Mouse (Mus musculus) kidney, embryonic 16.5 days (tissue): Measurements from ENCODE around the gene Sergef. TPM values are rescaled to one million over a fixed set of nuclear protein-coding genes. Genes with fewer than 3 reads are reported as not detected.

Experiments
- ATAC-seq: fragments of 200-750 bp; cut with Nextera tagmentation; 2 replicates; pipeline ENCODE4 v1.8.0; 2017; ENCODE audit warnings: moderate TSS enrichment; ENCODE audit not compliant: low FRiP score, low TSS enrichment
- H3K27ac ChIP-seq: fragments of 300-500 bp; sonication (generic); 2 replicates; pipeline ENCODE4 v1.5.1; 2014; ENCODE audit warnings: low read length
- H3K27me3 ChIP-seq: fragments of 300-500 bp; sonication (generic); 2 replicates; pipeline ENCODE4 v1.6.1; 2014; ENCODE audit warnings: low read length, control low read depth, mixed read lengths; ENCODE audit not compliant: insufficient read depth
- H3K36me3 ChIP-seq: fragments of 300-500 bp; sonication (generic); 2 replicates; pipeline ENCODE4 v1.6.1; 2014; ENCODE audit warnings: low read length, control low read depth, mixed read lengths; ENCODE audit not compliant: insufficient read depth
- H3K4me1 ChIP-seq: fragments of 300-500 bp; sonication (generic); 2 replicates; pipeline ENCODE4 v1.6.1; 2014; ENCODE audit warnings: low read length, control low read depth, mixed read lengths; ENCODE audit not compliant: insufficient read depth
- H3K4me2 ChIP-seq: fragments of 300-500 bp; sonication (generic); replicated peaks from 2 replicates; pipeline ENCODE4 v1.6.1; 2014; ENCODE audit warnings: low read depth, low read length
- H3K4me3 ChIP-seq: fragments of 300-500 bp; sonication (generic); 2 replicates; pipeline ENCODE4 v1.5.1; 2014; ENCODE audit warnings: mild to moderate bottlenecking, low read length
- H3K9ac ChIP-seq: fragments of 300-500 bp; sonication (generic); replicated peaks from 2 replicates; pipeline ENCODE4 v1.6.1; 2014; ENCODE audit warnings: low read length
- H3K9me3 ChIP-seq: fragments of 300-500 bp; sonication (generic); 2 replicates; pipeline ENCODE4 v1.6.1; 2016; ENCODE audit warnings: low read length, control low read depth
- WGBS: fragments of 180-500 bp; shearing (Covaris S2); extraction: QIAGEN DNeasy Blood & Tissue Kit; methylation state at CpG from one replicate; pipeline ENCODE4 v1.1.7; 2014; 5-methylcytosine and 5-hydroxymethylcytosine counted together
- polyA plus RNA-seq: library from polyadenylated mRNA; unstranded; fragments of >200 nt; fragmentation: Nextera tagmentation; extraction: Ambion mirVana; gene quantifications from 2 replicates; pipeline ENCODE4 v1.2.1, GENCODE M21; 2015

Sergef gene
- polyA plus RNA-seq, 1 experiment from 2014 or later, result 14.7 TPM

DNA sequence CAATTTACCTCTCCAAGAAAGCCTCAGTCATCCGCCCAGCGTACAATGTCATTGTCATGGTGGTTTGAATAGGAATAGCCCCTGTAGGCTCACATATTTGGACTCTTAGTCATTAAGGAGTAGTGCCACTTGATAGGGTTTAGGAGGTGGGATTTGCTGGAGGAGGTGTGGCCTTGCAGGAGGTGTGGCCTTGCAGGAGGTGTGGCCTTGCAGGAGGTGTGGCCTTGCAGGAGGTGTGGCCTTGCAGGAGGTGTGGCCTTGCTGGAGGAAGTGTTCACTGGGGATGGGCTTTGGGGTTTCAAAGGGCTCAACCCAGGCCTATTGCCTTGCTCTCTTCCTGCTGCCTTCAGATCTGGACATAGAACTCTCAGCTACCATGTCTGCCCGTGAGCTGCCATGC is 162.2 kb downstream of the Sergef start:
- Histone ChIP-seq H3K4me1 (peaks cover 8% of the 10 kb centered on the region; the same call in 1 of the 2 replicates), H3K36me3 (no peaks in the 10 kb centered on the region), H3K9ac (no peak overlapping the region), H3K4me2 (no peak overlapping the region), H3K9me3 (no peaks in the 10 kb centered on the region), H3K27me3 (no peaks in the 10 kb centered on the region), H3K4me3 (no peak overlapping the region), H3K27ac (no peak overlapping the region)
- no peak for ATAC-seq
- WGBS, result 92% methylated on average over 3 of the region's 3 CpGs

DNA sequence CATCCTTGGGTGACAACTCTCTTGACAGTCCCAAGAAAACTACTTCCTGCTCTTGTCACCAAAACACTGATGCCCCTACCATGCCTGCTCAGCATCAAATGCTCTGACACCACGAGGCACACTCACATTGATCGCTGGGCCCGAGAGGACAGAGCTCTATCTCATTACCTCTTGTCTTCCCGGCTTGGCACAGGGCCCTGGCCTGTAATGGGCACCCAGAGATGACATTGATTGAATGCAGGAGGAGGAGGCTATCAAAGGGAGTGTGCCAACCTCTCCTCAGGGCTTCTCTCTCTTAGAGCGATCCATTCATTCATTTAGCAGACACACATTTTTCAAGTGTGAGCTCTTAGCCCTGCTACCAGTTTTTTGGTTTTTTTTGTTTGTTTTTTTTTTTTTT is 164.1 kb downstream of the Sergef start:
- no peak overlapping the region for H3K4me3 ChIP-seq
- no peaks in the 10 kb centered on the region for H3K27me3 ChIP-seq
- 67% methylated on average over 5 of the region's 5 CpGs for WGBS
- no peak overlapping the region for H3K27ac ChIP-seq
- H3K4me2 ChIP-seq, result no peak overlapping the region
- no peak overlapping the region for H3K9ac ChIP-seq
- ATAC-seq, result no peak
- H3K9me3 ChIP-seq, result no peaks in the 10 kb centered on the region
- peaks cover 8% of the 10 kb centered on the region; the same call in 1 of the 2 replicates for H3K4me1 ChIP-seq
- H3K36me3 ChIP-seq, result no peaks in the 10 kb centered on the region

DNA sequence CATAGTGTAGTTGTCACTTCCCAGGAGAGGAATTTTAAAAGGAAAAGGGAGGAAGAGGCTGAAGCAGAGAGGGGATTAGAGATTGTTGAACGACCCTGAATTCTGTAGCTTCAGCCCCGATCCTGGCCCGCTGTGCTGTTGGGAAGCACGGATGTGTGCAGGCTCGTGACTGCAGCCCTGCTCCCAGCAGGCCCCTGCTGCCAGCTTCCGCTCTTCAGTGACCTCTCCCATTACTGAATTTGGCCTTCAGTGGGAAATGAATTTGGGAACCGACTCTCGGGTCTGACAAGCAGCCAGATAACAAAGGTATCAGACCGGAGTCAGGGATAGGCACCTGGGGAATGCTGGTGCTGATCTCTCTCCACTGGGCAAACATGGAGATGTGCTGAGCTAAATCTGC is 166.5 kb downstream of the Sergef start:
- no peak for ATAC-seq
- 42% methylated on average over 9 of the region's 9 CpGs for WGBS
- Histone ChIP-seq H3K4me2 (no peak overlapping the region), H3K27me3 (no peaks in the 10 kb centered on the region), H3K9me3 (no peaks in the 10 kb centered on the region), H3K27ac (no peak overlapping the region), H3K4me1 (peaks cover 8% of the 10 kb centered on the region; the same call in 1 of the 2 replicates), H3K9ac (no peak overlapping the region), H3K36me3 (no peaks in the 10 kb centered on the region), H3K4me3 (no peak overlapping the region)

DNA sequence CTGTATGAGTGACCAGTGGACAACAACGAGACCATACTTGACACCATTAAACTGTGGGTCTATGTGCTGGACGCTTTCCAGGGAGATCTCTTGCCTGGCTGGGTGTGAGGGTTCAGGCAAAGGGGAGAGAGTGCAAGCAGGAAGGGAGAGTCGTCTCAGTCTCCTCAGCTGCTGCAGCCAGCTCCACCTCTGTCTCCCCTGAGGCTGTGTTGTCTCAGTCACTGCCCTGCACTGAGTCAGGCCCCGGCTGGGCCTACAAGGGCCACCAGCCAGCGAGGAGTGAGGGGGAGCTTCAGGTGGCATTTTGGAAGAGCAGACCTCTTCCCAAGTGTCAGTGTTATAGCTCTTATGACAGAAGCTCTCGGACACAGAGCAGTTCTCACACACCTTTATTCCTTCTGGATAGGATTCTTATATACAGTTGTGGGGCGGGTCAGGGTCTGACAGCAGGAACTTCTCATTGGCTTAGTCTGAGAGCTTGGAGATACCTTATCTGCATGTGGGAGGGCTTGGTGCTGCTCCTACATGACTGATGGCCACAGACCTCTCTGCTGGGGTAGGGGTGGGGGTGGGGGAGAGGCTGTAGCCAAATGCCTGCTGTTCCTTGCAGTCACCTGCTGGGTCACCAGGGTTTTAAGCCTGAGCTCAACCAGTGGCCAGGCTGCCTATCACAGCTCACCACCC is 168.4 kb downstream of the Sergef start:
- no peak overlapping the region for H3K4me3 ChIP-seq
- H3K36me3 ChIP-seq, result no peaks in the 10 kb centered on the region
- peaks cover 8% of the 10 kb centered on the region; the same call in 1 of the 2 replicates for H3K4me1 ChIP-seq
- H3K9me3 ChIP-seq, result no peaks in the 10 kb centered on the region
- H3K9ac ChIP-seq, result no peak overlapping the region
- H3K4me2 ChIP-seq, result no peak overlapping the region
- 65% methylated on average over 7 of the region's 7 CpGs for WGBS
- H3K27me3 ChIP-seq, result no peaks in the 10 kb centered on the region
- no peak overlapping the region for H3K27ac ChIP-seq
- ATAC-seq, result no peak

- no peak for ATAC-seq
- no peaks in the 10 kb centered on the region for H3K9me3 ChIP-seq
- no peak overlapping the region for H3K4me2 ChIP-seq
- no peaks in the 10 kb centered on the region for H3K36me3 ChIP-seq
- H3K27ac ChIP-seq, result no peak overlapping the region
- no peaks in the 10 kb centered on the region for H3K27me3 ChIP-seq
- peaks cover 8% of the 10 kb centered on the region; the same call in 1 of the 2 replicates for H3K4me1 ChIP-seq
- no peak overlapping the region for H3K9ac ChIP-seq
- H3K4me3 ChIP-seq, result no peak overlapping the region
- 73% methylated on average over 3 of the region's 3 CpGs for WGBS
These were observed 170.1 kb downstream of the Sergef start for GRCm38 (mm10) chr7:46469542-46469941.

DNA sequence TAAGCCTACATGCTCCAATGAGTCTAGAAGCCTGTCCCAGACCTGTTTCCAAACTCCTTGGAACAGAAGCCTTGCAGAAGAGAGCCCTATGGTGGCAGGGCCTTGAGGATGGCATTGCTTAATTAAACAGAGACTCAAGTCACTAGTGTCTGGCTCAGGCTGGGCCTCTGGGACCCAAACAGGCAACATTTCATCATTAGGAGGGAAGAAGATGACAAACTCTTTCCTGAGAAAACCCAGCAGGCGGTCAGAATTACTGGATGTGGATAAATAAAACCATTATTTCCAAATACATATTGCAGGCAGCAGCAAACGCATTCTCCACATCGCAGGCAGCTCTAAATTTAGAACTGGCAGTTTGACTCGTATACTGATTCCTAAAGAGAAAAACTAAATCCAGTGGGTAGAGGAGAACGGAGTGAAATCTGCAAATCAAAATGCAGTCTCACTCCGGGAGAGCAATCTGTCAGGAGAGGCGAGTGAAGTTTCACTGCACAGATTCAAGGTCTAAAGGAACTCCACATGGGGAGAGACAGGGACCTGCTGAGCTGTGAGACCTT is 173.1 kb downstream of the Sergef start:
- no peak for ATAC-seq
- no peak overlapping the region for H3K27ac ChIP-seq

GRCm38 (mm10) chr7:46463136-46463535 is 176.5 kb downstream of the Sergef start:
- ATAC-seq, result no peak
- H3K36me3 ChIP-seq, result no peaks in the 10 kb centered on the region
- no peaks in the 10 kb centered on the region for H3K27me3 ChIP-seq

More for the DNA sequence above, 173.1 kb downstream of the Sergef start:
- Histone ChIP-seq H3K9me3 (no peaks in the 10 kb centered on the region), H3K9ac (no peak overlapping the region), H3K4me3 (no peak overlapping the region), H3K36me3 (no peaks in the 10 kb centered on the region), H3K4me2 (no peak overlapping the region), H3K4me1 (no peaks in the 10 kb centered on the region), H3K27me3 (no peaks in the 10 kb centered on the region)
- 69% methylated on average over 7 of the region's 7 CpGs for WGBS

GRCm38 (mm10) chr7:46462287-46462686 is 177.3 kb downstream of the Sergef start:
- Histone ChIP-seq H3K4me2 (no peak overlapping the region), H3K27me3 (no peaks in the 10 kb centered on the region), H3K27ac (no peak overlapping the region), H3K9ac (no peak overlapping the region), H3K9me3 (no peaks in the 10 kb centered on the region), H3K36me3 (no peaks in the 10 kb centered on the region), H3K4me3 (no peak overlapping the region), H3K4me1 (no peaks in the 10 kb centered on the region)
- no peak for ATAC-seq
- WGBS, result 62% methylated on average over 8 of the region's 8 CpGs

More at GRCm38 (mm10) chr7:46463136-46463535, 176.5 kb downstream of the Sergef start:
- 75% methylated on average over 8 of the region's 8 CpGs for WGBS
- H3K4me2 ChIP-seq, result no peak overlapping the region
- no peak overlapping the region for H3K9ac ChIP-seq
- no peaks in the 10 kb centered on the region for H3K9me3 ChIP-seq
- H3K4me1 ChIP-seq, result no peaks in the 10 kb centered on the region
- no peak overlapping the region for H3K27ac ChIP-seq
- H3K4me3 ChIP-seq, result no peak overlapping the region

DNA sequence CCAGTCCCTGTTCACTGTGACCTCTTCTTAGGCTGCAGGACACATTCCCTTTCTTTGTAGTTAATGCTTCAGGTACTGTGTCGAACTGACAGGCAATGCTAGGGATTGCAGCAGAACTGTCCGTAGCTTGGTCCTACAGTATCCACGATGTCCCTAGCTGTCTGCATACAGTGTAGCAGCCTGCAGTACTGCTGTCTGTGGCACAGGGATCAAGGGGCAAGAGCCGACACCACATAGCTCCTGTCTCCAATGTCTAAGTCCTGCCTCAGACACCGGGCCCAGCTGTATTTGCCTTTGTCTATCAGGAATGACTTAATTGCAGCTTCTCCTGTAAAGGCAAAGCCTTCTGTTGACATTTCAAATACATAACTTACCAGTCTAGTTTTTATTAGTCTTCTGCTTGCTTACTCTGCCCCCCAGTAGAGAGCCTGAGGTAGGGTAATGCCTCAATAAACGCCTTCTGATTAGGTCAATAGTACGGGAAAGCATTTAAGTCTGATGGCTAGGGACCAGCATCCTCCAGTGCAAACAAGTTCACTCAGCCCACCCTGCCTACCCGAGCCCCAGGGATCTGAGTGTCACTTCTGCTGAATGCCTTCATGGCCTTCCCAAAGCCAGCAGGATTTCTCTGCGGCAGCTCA is 179.9 kb downstream of the Sergef start:
- WGBS, result 80% methylated on average over 9 of the region's 9 CpGs
- ATAC-seq, result no peak

DNA sequence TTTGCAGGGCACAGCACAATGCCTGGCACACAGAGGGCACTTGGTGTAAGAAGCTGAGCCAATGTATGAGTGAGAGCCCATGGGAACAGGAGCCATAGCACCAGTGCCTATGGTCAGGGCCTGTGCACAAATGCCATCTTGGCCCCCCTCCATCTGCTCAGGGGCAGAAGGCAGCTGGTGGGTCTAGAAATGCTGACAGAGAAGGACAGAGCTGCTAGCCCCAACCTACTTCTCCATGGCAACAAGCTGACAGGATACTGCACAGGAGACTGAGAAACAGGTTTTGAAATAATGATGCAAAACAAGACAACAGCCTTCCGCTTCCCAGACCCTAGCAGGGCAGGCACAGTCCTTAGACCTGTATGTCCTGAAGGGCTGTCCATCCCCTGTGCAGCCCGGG is 180.4 kb downstream of the Sergef start:
- H3K4me2 ChIP-seq, result no peak overlapping the region
- 88% methylated on average over 2 of the region's 2 CpGs for WGBS
- ATAC-seq, result no peak

More for the DNA sequence above, 179.9 kb downstream of the Sergef start:
- Histone ChIP-seq H3K9ac (no peak overlapping the region), H3K4me3 (no peak overlapping the region), H3K9me3 (no peaks in the 10 kb centered on the region; the same call in 1 of the 2 replicates), H3K27me3 (no peaks in the 10 kb centered on the region), H3K4me2 (no peak overlapping the region), H3K4me1 (no peaks in the 10 kb centered on the region), H3K27ac (no peak overlapping the region), H3K36me3 (no peaks in the 10 kb centered on the region)

More for the DNA sequence above, 180.4 kb downstream of the Sergef start:
- H3K4me1 ChIP-seq, result no peaks in the 10 kb centered on the region
- H3K27ac ChIP-seq, result no peak overlapping the region
- H3K27me3 ChIP-seq, result no peaks in the 10 kb centered on the region
- no peaks in the 10 kb centered on the region; the same call in 1 of the 2 replicates for H3K9me3 ChIP-seq
- H3K36me3 ChIP-seq, result no peaks in the 10 kb centered on the region
- no peak overlapping the region for H3K4me3 ChIP-seq
- no peak overlapping the region for H3K9ac ChIP-seq
